Mouse (Mus musculus) intestine, embryonic 16.5 days (tissue): ENCODE results near the gene Gne. TPM values are rescaled to one million over a fixed set of nuclear protein-coding genes. Genes with fewer than 3 reads are reported as not detected.

Source experiments
- ATAC-seq: fragments of 200-750 bp; cut with Nextera tagmentation; 2 replicates; pipeline ENCODE4 v1.8.0; 2017; ENCODE audit warnings: moderate TSS enrichment, moderate library complexity
- H3K27ac ChIP-seq: fragments of 300-500 bp; sonication (generic); 2 replicates; pipeline ENCODE4 v1.5.1; 2014; ENCODE audit warnings: mild to moderate bottlenecking, low read length
- H3K27me3 ChIP-seq: fragments of 300-500 bp; sonication (generic); replicated peaks from 2 replicates; pipeline ENCODE4 v1.6.1; 2014; ENCODE audit warnings: low read length, control low read depth, mixed read lengths; ENCODE audit not compliant: control insufficient read depth, insufficient read depth
- H3K36me3 ChIP-seq: fragments of 300-500 bp; sonication (generic); 2 replicates; pipeline ENCODE4 v1.6.1; 2014; ENCODE audit warnings: low read length, control low read depth; ENCODE audit not compliant: control insufficient read depth, insufficient read depth
- H3K4me1 ChIP-seq: fragments of 300-500 bp; sonication (generic); 2 replicates; pipeline ENCODE4 v1.6.1; 2014; ENCODE audit warnings: low read length, control low read depth, mixed read lengths; ENCODE audit not compliant: control insufficient read depth, insufficient read depth
- H3K4me2 ChIP-seq: fragments of 300-500 bp; sonication (generic); 2 replicates; pipeline ENCODE4 v1.6.1; 2014; ENCODE audit warnings: low read depth, low read length, control low read depth
- H3K4me3 ChIP-seq: fragments of 300-500 bp; sonication (generic); 2 replicates; pipeline ENCODE4 v1.5.1; 2014; ENCODE audit warnings: mild to moderate bottlenecking, low read length
- H3K9ac ChIP-seq: fragments of 300-500 bp; sonication (generic); 2 replicates; pipeline ENCODE4 v1.6.1; 2014; ENCODE audit warnings: low read depth, low read length
- H3K9me3 ChIP-seq: fragments of 300-500 bp; sonication (generic); 2 replicates; pipeline ENCODE4 v1.6.1; 2016; ENCODE audit warnings: low read length, control low read depth; ENCODE audit not compliant: control insufficient read depth
- WGBS: fragments of 180-500 bp; shearing (Covaris S2); extraction: QIAGEN DNeasy Blood & Tissue Kit; methylation state at CpG from one replicate; pipeline ENCODE4 v1.1.7; 2014; 5-methylcytosine and 5-hydroxymethylcytosine counted together
- polyA plus RNA-seq: library from polyadenylated mRNA; unstranded; fragments of >200 nt; fragmentation: Nextera tagmentation; extraction: Ambion mirVana; gene quantifications from 2 replicates; pipeline ENCODE4 v1.2.1, GENCODE M21; 2015

The Gne gene
- 50.4 and 57.2 TPM in 2 replicates for polyA plus RNA-seq

DNA sequence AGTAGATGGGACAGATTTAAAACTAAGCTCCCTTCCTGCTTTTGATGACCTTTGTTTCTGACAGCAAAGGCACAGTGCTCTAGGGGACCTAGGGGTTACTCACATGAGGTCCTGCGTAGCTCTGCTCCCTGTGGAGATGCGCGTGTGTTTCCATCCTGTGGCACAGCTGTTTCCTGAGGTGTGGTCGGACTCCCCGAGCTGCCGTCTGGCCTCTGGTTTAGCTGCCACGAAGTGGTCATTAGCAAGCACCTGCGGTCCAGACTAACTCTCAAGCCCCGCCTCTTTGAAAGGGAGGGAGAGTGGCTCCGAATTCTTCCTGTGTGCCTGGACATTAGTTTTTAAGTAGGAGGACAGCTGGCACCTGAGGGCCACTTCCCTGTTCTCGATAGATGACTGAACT lies at the start of gene Gne:
Gne (minus strand) TSS at position 233 of the 400 bp plus-strand sequence.
- H3K27ac ChIP-seq = peak within 1 kb of the TSS; percentile 13; the same call in 1 of the 2 replicates
- H3K9me3 ChIP-seq = no peaks in the 10 kb centered on the region
- 12% methylated on average over 11 of the region's 11 CpGs for WGBS
- peak within 1 kb of the TSS; percentile 9 for H3K4me3 ChIP-seq
- peak; percentile 66; the same call in 1 of the 2 replicates for ATAC-seq
- H3K9ac ChIP-seq = peak within 1 kb of the TSS; percentile 34; the same call in 1 of the 2 replicates
- H3K27me3 ChIP-seq = no peaks in the 10 kb centered on the region
- H3K4me1 ChIP-seq = 0 out of 2 replicates have a peak, but pooled peaks cover 3% of the 10 kb centered on the region
- no peaks in the 10 kb centered on the region for H3K36me3 ChIP-seq
- H3K4me2 ChIP-seq = peak within 1 kb of the TSS; percentile 43

DNA sequence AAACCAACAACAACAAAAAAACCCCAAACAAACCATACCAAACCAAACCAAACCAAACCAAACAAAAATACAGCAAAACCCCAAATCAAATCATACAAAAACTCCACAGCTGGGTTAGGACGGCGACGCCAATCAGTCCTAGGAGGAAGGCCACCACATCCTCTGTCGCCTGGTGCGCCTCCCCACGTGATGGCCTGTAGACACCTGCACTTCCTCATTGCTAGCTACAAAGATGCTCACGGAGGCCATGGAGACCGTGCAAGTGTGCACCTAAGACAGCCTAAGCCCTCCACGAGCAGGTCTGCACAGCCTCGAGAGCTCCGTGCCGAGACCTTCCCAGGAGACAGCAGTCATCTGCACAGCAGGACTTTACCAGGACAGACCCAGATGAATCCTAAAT lies 42.8 kb upstream of the Gne start:
- no peaks in the 10 kb centered on the region for H3K27me3 ChIP-seq
- no peaks in the 10 kb centered on the region for H3K9me3 ChIP-seq
- H3K4me1 ChIP-seq = no peaks in the 10 kb centered on the region
- peaks cover 3% of the 10 kb centered on the region; the same call in 1 of the 2 replicates for H3K36me3 ChIP-seq
- no peak overlapping the region for H3K4me3 ChIP-seq
- ATAC-seq = no peak
- H3K27ac ChIP-seq = no peak overlapping the region
- H3K4me2 ChIP-seq = no peak overlapping the region
- 90% methylated on average over 12 of the region's 12 CpGs for WGBS
- no peak overlapping the region for H3K9ac ChIP-seq

DNA sequence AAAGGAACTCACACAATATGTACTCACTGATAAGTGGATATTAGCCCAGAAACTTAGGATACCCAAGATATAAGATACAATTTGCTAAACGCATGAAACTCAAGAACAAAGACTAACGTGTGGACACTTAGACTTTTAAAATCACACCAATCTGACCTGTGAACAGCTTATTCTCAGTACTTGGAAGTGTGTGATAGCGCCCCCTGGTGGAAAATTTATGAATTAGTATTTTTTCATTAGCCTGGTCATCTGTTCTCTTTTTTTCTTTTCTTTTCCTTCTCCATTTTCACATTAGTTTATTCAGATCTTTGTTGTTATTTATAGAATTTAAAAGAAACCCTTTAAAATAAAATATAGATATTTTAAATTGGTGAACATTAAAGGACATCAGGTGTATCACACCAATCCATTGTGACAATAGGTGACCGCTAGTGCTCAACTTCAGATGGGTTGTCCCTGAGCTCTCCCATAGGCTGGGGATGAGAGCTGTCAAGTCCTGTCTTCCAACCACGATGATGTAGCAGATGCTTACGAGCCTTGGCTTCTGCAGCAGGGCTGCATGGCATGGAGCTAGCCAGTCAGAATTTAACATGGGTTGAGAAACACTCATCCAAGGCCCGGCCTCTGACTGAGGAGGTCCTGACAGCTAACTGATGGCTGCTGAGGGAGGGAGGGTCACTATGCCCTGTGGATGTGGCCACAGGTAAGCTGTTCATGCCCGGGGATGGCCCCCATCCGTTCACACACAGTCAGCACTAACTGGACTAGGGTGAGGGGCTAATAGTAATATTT lies 35.6 kb upstream of the Gne start:
- H3K36me3 ChIP-seq = no peaks in the 10 kb centered on the region
- H3K27me3 ChIP-seq = no peaks in the 10 kb centered on the region
- 50% methylated on average over 9 of the region's 9 CpGs for WGBS
- no peaks in the 10 kb centered on the region for H3K4me1 ChIP-seq
- 0 out of 2 replicates have a peak, but pooled peaks have one; percentile 28 for ATAC-seq
- no peak overlapping the region for H3K27ac ChIP-seq
- no peak overlapping the region for H3K4me3 ChIP-seq
- no peak overlapping the region for H3K4me2 ChIP-seq
- no peak overlapping the region for H3K9ac ChIP-seq
- no peaks in the 10 kb centered on the region for H3K9me3 ChIP-seq

DNA sequence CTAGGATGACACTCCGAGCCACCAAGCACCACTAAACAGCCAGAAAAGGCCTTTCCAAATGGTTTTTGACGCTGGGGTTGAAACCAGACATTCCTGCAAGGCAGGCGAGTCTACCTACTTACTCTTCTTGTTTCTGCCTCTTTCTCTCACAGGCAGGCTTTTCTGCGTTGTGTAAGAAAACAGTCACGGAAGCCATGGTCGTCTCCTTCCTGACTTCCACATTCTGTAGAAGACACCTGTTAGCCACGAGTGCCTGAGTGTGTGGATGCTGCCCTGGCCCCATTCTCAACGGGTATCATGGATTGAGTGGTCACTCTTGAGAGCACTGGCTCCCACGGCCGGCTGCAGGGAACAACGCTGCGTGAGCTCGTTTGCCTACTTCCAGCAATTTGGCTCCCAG lies 31.1 kb upstream of the Gne start:
- Histone ChIP-seq H3K27ac (no peak overlapping the region), H3K4me2 (no peak overlapping the region), H3K9ac (no peak overlapping the region), H3K27me3 (no peaks in the 10 kb centered on the region), H3K36me3 (no peaks in the 10 kb centered on the region), H3K4me3 (no peak overlapping the region), H3K9me3 (no peaks in the 10 kb centered on the region), H3K4me1 (peaks cover 6% of the 10 kb centered on the region)
- WGBS = 90% methylated on average over 13 of the region's 13 CpGs
- ATAC-seq = no peak

DNA sequence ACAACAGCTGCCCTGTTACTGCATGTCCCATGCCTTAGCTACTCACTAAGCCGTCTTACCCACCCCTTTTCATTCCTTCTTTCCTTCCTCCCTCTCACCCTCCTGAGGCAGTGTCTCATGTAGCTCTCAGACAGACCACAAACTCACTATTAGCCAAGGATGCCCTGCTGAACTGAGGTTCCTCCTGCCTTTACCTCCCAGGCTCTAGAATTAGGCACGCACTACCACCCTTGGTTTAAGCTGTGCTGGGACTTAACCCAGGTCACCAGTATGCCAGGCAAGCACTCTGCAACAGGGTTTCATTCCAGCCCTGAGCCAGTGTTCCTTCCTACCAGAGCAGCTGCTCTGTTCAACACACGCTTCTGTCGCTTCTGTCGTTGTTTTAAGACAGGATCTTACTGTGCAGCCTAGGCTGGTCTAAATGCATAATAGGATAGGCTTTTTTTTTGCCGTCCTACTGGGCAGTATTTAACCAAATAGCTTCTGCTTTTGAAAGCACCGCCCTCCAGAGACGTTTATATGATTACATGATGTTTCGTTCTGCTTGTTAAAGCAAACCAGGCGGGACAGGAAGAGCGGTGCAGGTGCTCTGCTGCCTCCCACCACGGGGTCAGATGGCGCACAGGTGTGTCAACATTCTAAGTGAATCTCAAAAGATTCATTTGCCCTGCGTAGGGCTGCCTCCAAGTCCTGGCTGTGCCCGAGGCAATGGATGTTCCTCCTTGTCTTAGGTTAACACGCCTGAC lies 29.6 kb upstream of the Gne start:
- 22% methylated on average over 16 of the region's 16 CpGs for WGBS
- peak; percentile 38 for ATAC-seq

DNA sequence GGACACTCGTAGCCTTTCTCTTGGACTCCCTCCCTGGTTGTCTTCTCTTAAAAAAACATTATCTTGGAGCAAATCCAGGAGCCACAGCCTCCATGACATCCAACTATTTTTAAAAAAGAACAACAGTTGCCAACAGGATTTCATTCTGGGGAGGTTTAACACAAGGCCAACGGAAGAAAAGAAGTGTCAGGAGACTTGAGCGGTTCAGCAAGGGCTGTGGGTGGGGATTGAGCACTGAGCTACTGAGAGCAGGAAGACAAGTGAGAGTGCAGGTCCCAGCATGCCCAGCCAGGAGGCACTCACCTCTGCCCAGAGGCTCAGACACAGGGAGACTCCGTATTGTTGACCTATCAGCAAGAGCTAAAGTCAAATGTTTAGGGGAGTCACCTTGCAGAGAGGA lies 28.8 kb upstream of the Gne start:
- Histone ChIP-seq H3K27ac (peak overlapping the region; percentile 20; the same call in 1 of the 2 replicates), H3K4me2 (no peak overlapping the region), H3K4me3 (no peak overlapping the region), H3K27me3 (no peaks in the 10 kb centered on the region), H3K4me1 (peaks cover 6% of the 10 kb centered on the region), H3K36me3 (no peaks in the 10 kb centered on the region), H3K9me3 (no peaks in the 10 kb centered on the region), H3K9ac (no peak overlapping the region)
- 31% methylated on average over 4 of the region's 4 CpGs for WGBS
- ATAC-seq = peak; percentile 68

More for the DNA sequence above, 29.6 kb upstream of the Gne start:
- peak overlapping the region; percentile 3; the same call in 1 of the 2 replicates for H3K4me2 ChIP-seq
- no peaks in the 10 kb centered on the region for H3K27me3 ChIP-seq
- no peaks in the 10 kb centered on the region for H3K9me3 ChIP-seq
- peak overlapping the region; percentile 37; the same call in 1 of the 2 replicates for H3K9ac ChIP-seq
- H3K4me3 ChIP-seq = peak overlapping the region; percentile 14; the same call in 1 of the 2 replicates
- H3K36me3 ChIP-seq = no peaks in the 10 kb centered on the region
- no peak overlapping the region for H3K27ac ChIP-seq
- H3K4me1 ChIP-seq = peaks cover 6% of the 10 kb centered on the region

DNA sequence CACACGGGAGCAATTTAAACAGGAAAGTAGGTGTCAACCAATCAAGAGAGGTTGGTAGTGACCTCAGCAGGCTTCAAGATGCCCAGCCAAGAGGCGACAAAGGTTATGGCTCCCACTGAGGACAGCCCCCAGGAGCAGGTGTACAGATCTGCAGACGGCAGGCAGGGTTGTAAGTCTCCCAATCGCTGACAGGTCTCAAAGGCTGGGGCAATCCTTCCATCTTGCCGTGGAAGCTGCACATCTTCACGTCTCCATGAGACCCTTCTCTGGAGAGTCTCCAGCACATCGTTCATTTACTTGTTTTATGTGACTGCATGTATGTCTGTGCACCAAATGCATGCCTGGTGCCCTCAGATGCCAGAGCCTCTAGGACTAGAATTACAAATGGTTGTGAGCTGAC lies 26.8 kb upstream of the Gne start:
- ATAC-seq = no peak
- no peak overlapping the region for H3K9ac ChIP-seq
- WGBS = 71% methylated on average over 7 of the region's 7 CpGs

DNA sequence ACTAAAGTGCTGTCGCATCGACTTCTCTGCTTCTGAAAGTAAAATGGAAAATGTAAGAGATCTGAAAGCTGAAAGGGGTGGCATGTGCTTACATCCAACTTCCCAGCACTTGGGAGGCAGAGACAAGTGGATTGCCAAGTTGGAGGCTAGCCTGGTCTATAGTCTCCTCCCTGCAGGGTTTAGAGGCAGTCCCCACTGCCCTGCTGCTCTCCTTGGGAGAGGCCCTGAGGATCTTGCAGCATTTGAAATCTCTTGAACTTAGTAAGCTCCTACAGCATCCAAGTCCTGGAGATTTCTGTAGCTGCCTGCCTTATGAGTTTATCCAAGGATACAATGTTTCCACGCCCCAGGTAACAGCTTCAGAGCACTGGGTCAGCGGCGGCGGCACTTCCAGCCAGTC lies 24.3 kb upstream of the Gne start:
- no peak overlapping the region for H3K4me3 ChIP-seq
- H3K27me3 ChIP-seq = no peaks in the 10 kb centered on the region
- H3K9me3 ChIP-seq = no peaks in the 10 kb centered on the region
- peak overlapping the region; percentile 37; the same call in 1 of the 2 replicates for H3K27ac ChIP-seq
- no peaks in the 10 kb centered on the region for H3K36me3 ChIP-seq
- peaks cover 30% of the 10 kb centered on the region for H3K4me1 ChIP-seq
- H3K4me2 ChIP-seq = no peak overlapping the region
- 0 out of 2 replicates have a peak overlapping the region, but pooled peaks have one; percentile 33 for H3K9ac ChIP-seq
- 84% methylated on average over 6 of the region's 6 CpGs for WGBS
- ATAC-seq = no peak

More for the DNA sequence above, 26.8 kb upstream of the Gne start:
- Histone ChIP-seq H3K27me3 (no peaks in the 10 kb centered on the region), H3K27ac (no peak overlapping the region), H3K36me3 (no peaks in the 10 kb centered on the region), H3K9me3 (no peaks in the 10 kb centered on the region), H3K4me1 (peaks cover 20% of the 10 kb centered on the region), H3K4me3 (no peak overlapping the region), H3K4me2 (no peak overlapping the region)

DNA sequence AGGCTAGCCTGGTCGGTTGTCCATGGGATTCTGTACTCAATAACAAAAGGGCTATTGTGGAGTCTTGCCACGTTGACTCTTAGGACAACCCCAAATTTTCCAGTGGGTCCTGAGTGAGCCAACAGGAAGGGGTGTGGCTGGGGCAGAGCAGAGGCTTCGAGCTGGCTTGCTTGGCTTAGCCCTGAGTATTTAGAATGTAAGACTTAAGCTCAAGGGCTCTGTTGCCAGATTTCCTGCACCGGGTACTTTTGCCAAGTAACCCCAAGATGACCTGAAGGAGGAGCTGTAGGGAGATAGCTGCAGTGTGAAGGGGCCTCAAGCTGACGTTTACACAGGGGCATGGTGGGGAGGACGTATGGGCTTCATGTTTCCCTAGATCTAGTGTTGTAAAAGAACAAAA lies 23.4 kb upstream of the Gne start:
- no peak overlapping the region for H3K4me2 ChIP-seq
- WGBS = 33% methylated on average over 6 of the region's 6 CpGs

More for the DNA sequence above, 23.4 kb upstream of the Gne start:
- Histone ChIP-seq H3K27me3 (no peaks in the 10 kb centered on the region), H3K4me3 (no peak overlapping the region), H3K9ac (no peak overlapping the region), H3K4me1 (peaks cover 27% of the 10 kb centered on the region), H3K36me3 (no peaks in the 10 kb centered on the region), H3K27ac (peak overlapping the region; percentile 35; the same call in 1 of the 2 replicates), H3K9me3 (no peaks in the 10 kb centered on the region)
- no peak for ATAC-seq
